Mouse (Mus musculus) midbrain, embryonic 13.5 days (tissue): ENCODE results near the gene Hikeshi. TPM values are rescaled to one million over a fixed set of nuclear protein-coding genes. Genes with fewer than 3 reads are reported as not detected.

Experiments
- ATAC-seq: fragments of 200-750 bp; cut with Nextera tagmentation; 2 replicates; pipeline ENCODE4 v1.8.0; 2017; ENCODE audit warnings: mild to moderate bottlenecking, moderate TSS enrichment, moderate library complexity
- H3K27ac ChIP-seq: fragments of 300-500 bp; sonication (generic); 2 replicates; pipeline ENCODE4 v1.5.1; 2015; ENCODE audit warnings: inconsistent platforms, mild to moderate bottlenecking, moderate library complexity
- H3K27me3 ChIP-seq: fragments of 300-500 bp; sonication (generic); 2 replicates; pipeline ENCODE4 v1.6.1; 2015; ENCODE audit warnings: mild to moderate bottlenecking, inconsistent platforms
- H3K36me3 ChIP-seq: fragments of 300-500 bp; sonication (generic); 2 replicates; pipeline ENCODE4 v1.6.1; 2015; ENCODE audit warnings: mild to moderate bottlenecking, inconsistent platforms
- H3K4me1 ChIP-seq: fragments of 300-500 bp; sonication (generic); replicated peaks from 2 replicates; pipeline ENCODE4 v1.6.1; 2015; ENCODE audit warnings: inconsistent platforms
- H3K4me2 ChIP-seq: fragments of 300-500 bp; sonication (generic); replicated peaks from 2 replicates; pipeline ENCODE4 v1.6.1; 2015; ENCODE audit warnings: moderate library complexity, mild to moderate bottlenecking, inconsistent platforms
- H3K4me3 ChIP-seq: fragments of 300-500 bp; sonication (generic); replicated peaks from 2 replicates; pipeline ENCODE4 v1.5.1; 2015; ENCODE audit warnings: mild to moderate bottlenecking, inconsistent platforms
- H3K9ac ChIP-seq: fragments of 300-500 bp; sonication (generic); replicated peaks from 2 replicates; pipeline ENCODE4 v1.6.1; 2015; ENCODE audit warnings: mild to moderate bottlenecking, inconsistent platforms
- H3K9me3 ChIP-seq: fragments of 300-500 bp; sonication (generic); 2 replicates; pipeline ENCODE4 v1.6.1; 2016; ENCODE audit warnings: mild to moderate bottlenecking, inconsistent platforms
- WGBS: fragments of 180-500 bp; shearing (Covaris S2); methylation state at CpG from one replicate; pipeline ENCODE4 v1.1.7; 2015; 5-methylcytosine and 5-hydroxymethylcytosine counted together
- polyA plus RNA-seq: library from polyadenylated mRNA; unstranded; fragments of >200 nt; fragmentation: Nextera tagmentation; extraction: Ambion mirVana; gene quantifications from 2 replicates; pipeline ENCODE4 v1.2.1, GENCODE M21; 2015

The Hikeshi gene
- polyA plus RNA-seq = 147 and 150 TPM in 2 replicates

GRCm38 (mm10) chr7:89940571-89941463 lies at the start of gene Hikeshi:
Gene Hikeshi, minus strand, starts transcription at chr7:89941204.
- Histone ChIP-seq H3K36me3 (no peaks in the 10 kb centered on the region), H3K9ac (peak within 1 kb of the TSS; percentile 78), H3K4me3 (peak within 1 kb of the TSS; percentile 81), H3K27me3 (no peaks in the 10 kb centered on the region), H3K27ac (peak within 1 kb of the TSS; percentile 81), H3K9me3 (no peaks in the 10 kb centered on the region), H3K4me2 (peak within 1 kb of the TSS; percentile 67), H3K4me1 (peaks cover 10% of the 10 kb centered on the region)
- WGBS = under 1% methylated on average over 45 of the region's 45 CpGs
- peak; percentile 99 for ATAC-seq

- Histone ChIP-seq H3K4me1 (peaks cover 11% of the 10 kb centered on the region), H3K9me3 (no peaks in the 10 kb centered on the region), H3K27me3 (no peaks in the 10 kb centered on the region), H3K27ac (no peak overlapping the region), H3K4me2 (no peak overlapping the region), H3K9ac (no peak overlapping the region), H3K4me3 (no peak overlapping the region), H3K36me3 (no peaks in the 10 kb centered on the region)
- ATAC-seq = no peak
These were observed 43.4 kb upstream of the Hikeshi start for GRCm38 (mm10) chr7:89984421-89984820.

- Histone ChIP-seq H3K27ac (no peak overlapping the region), H3K36me3 (no peaks in the 10 kb centered on the region), H3K4me3 (no peak overlapping the region), H3K4me2 (no peak overlapping the region), H3K9me3 (no peaks in the 10 kb centered on the region), H3K27me3 (no peaks in the 10 kb centered on the region), H3K4me1 (peaks cover 20% of the 10 kb centered on the region), H3K9ac (no peak overlapping the region)
- 87% methylated on average over 2 of the region's 2 CpGs for WGBS
- ATAC-seq = no peak
These were observed 42.4 kb upstream of the Hikeshi start for GRCm38 (mm10) chr7:89983441-89983840.

GRCm38 (mm10) chr7:89981557-89981956 lies 40.6 kb upstream of the Hikeshi start:
- Histone ChIP-seq H3K9ac (peak overlapping the region; percentile 87), H3K27ac (peak overlapping the region; percentile 99), H3K4me3 (peak overlapping the region; percentile 69), H3K36me3 (peaks cover 3% of the 10 kb centered on the region; the same call in 1 of the 2 replicates), H3K27me3 (no peaks in the 10 kb centered on the region), H3K4me2 (peak overlapping the region; percentile 89), H3K9me3 (no peaks in the 10 kb centered on the region), H3K4me1 (peaks cover 21% of the 10 kb centered on the region)
- 17% methylated on average over 10 of the region's 10 CpGs for WGBS
- peak; percentile 63 for ATAC-seq

- ATAC-seq = peak; percentile 91
- Histone ChIP-seq H3K4me1 (peaks cover 21% of the 10 kb centered on the region), H3K4me2 (peak within 1 kb of the TSS; percentile 89), H3K9ac (peak within 1 kb of the TSS; percentile 87), H3K4me3 (peak within 1 kb of the TSS; percentile 69), H3K9me3 (no peaks in the 10 kb centered on the region), H3K27ac (peak within 1 kb of the TSS; percentile 99), H3K27me3 (no peaks in the 10 kb centered on the region), H3K36me3 (peaks cover 8% of the 10 kb centered on the region)
- under 1% methylated on average over 83 of the region's 87 CpGs for WGBS
These were observed 39.8 kb upstream of the Hikeshi start, which contains the start of gene Eed for GRCm38 (mm10) chr7:89980485-89981422. Gene Eed, minus strand, starts transcription at chr7:89980983.

GRCm38 (mm10) chr7:89980133-89980484 lies 39.1 kb upstream of the Hikeshi start:
- no peak for ATAC-seq
- peak overlapping the region; percentile 87 for H3K9ac ChIP-seq
- no peaks in the 10 kb centered on the region for H3K27me3 ChIP-seq
- peak overlapping the region; percentile 69 for H3K4me3 ChIP-seq
- WGBS = under 1% methylated on average over 31 of the region's 31 CpGs
- peaks cover 14% of the 10 kb centered on the region for H3K36me3 ChIP-seq
- peak overlapping the region; percentile 99 for H3K27ac ChIP-seq
- H3K4me2 ChIP-seq = peak overlapping the region; percentile 89
- H3K9me3 ChIP-seq = no peaks in the 10 kb centered on the region
- peaks cover 21% of the 10 kb centered on the region for H3K4me1 ChIP-seq

- H3K36me3 ChIP-seq = peaks cover 17% of the 10 kb centered on the region
- 2% methylated on average over 23 of the region's 23 CpGs for WGBS
- peak; percentile 2; the same call in 1 of the 2 replicates for ATAC-seq
These were observed 38.6 kb upstream of the Hikeshi start for GRCm38 (mm10) chr7:89979432-89980130.

GRCm38 (mm10) chr7:89976796-89977195 lies 35.8 kb upstream of the Hikeshi start:
- no peak overlapping the region for H3K4me3 ChIP-seq
- no peaks in the 10 kb centered on the region for H3K27me3 ChIP-seq
- no peak for ATAC-seq
- peaks cover 17% of the 10 kb centered on the region for H3K4me1 ChIP-seq
- peaks cover 36% of the 10 kb centered on the region for H3K36me3 ChIP-seq
- WGBS = 92% methylated on average over 7 of the region's 7 CpGs
- H3K4me2 ChIP-seq = no peak overlapping the region
- H3K27ac ChIP-seq = no peak overlapping the region
- no peak overlapping the region for H3K9ac ChIP-seq
- H3K9me3 ChIP-seq = no peaks in the 10 kb centered on the region

More at GRCm38 (mm10) chr7:89979432-89980130, 38.6 kb upstream of the Hikeshi start:
- peak overlapping the region; percentile 89 for H3K4me2 ChIP-seq
- no peaks in the 10 kb centered on the region for H3K27me3 ChIP-seq
- H3K9ac ChIP-seq = peak overlapping the region; percentile 87
- peak overlapping the region; percentile 69 for H3K4me3 ChIP-seq
- H3K4me1 ChIP-seq = peaks cover 21% of the 10 kb centered on the region
- H3K27ac ChIP-seq = peak overlapping the region; percentile 99
- H3K9me3 ChIP-seq = no peaks in the 10 kb centered on the region

- no peak overlapping the region for H3K4me3 ChIP-seq
- ATAC-seq = no peak
- peaks cover 41% of the 10 kb centered on the region for H3K36me3 ChIP-seq
- 92% methylated on average over 1 of the region's 1 CpGs for WGBS
- H3K4me2 ChIP-seq = no peak overlapping the region
- peaks cover 13% of the 10 kb centered on the region for H3K4me1 ChIP-seq
- no peak overlapping the region for H3K9ac ChIP-seq
- no peaks in the 10 kb centered on the region for H3K27me3 ChIP-seq
- H3K9me3 ChIP-seq = no peaks in the 10 kb centered on the region
- no peak overlapping the region for H3K27ac ChIP-seq
These were observed 34.6 kb upstream of the Hikeshi start for GRCm38 (mm10) chr7:89975571-89975970.

GRCm38 (mm10) chr7:89967235-89967634 lies 26.2 kb upstream of the Hikeshi start:
- 96% methylated on average over 2 of the region's 2 CpGs for WGBS
- peaks cover 56% of the 10 kb centered on the region for H3K36me3 ChIP-seq
- no peak for ATAC-seq

GRCm38 (mm10) chr7:89966771-89967170 lies 25.8 kb upstream of the Hikeshi start:
- Histone ChIP-seq H3K27ac (no peak overlapping the region), H3K27me3 (no peaks in the 10 kb centered on the region), H3K4me2 (no peak overlapping the region), H3K4me1 (no peaks in the 10 kb centered on the region), H3K9ac (no peak overlapping the region), H3K9me3 (no peaks in the 10 kb centered on the region), H3K4me3 (no peak overlapping the region), H3K36me3 (peaks cover 56% of the 10 kb centered on the region)
- 91% methylated on average over 1 of the region's 1 CpGs for WGBS
- ATAC-seq = no peak

More at GRCm38 (mm10) chr7:89967235-89967634, 26.2 kb upstream of the Hikeshi start:
- Histone ChIP-seq H3K4me2 (no peak overlapping the region), H3K4me1 (no peaks in the 10 kb centered on the region), H3K9ac (no peak overlapping the region), H3K4me3 (no peak overlapping the region), H3K27me3 (no peaks in the 10 kb centered on the region), H3K27ac (no peak overlapping the region), H3K9me3 (no peaks in the 10 kb centered on the region)
